Mouse (Mus musculus): Measurements from ENCODE around the gene Ipo8. TPM values are rescaled to one million over a fixed set of nuclear protein-coding genes. Genes with fewer than 3 reads are reported as not detected.

Ipo8 gene
- total RNA-seq, 4 experiments from 2014 or later, result 50.7 to 66.3 (median 58.2) TPM

- no peak for DNase-seq
Measured at GRCm38 (mm10) chr6:148756535-148756934, 74.7 kb downstream of the Ipo8 start.

GRCm38 (mm10) chr6:148751400-148751799 is 79.9 kb downstream of the Ipo8 start:
- no peak for DNase-seq

- no peak for DNase-seq
Measured at GRCm38 (mm10) chr6:148750183-148750582, 81.1 kb downstream of the Ipo8 start.

- DNase-seq, result no peak
Measured at GRCm38 (mm10) chr6:148740521-148741226, 90.6 kb downstream of the Ipo8 start.

- DNase-seq, result no peak
Measured at GRCm38 (mm10) chr6:148736390-148736789, 94.9 kb downstream of the Ipo8 start.

- no peak for DNase-seq
Measured at GRCm38 (mm10) chr6:148734012-148734411, 97.3 kb downstream of the Ipo8 start.

- no peak for DNase-seq
Measured at GRCm38 (mm10) chr6:148732920-148733319, 98.3 kb downstream of the Ipo8 start.

- DNase-seq, result no peak
Measured at GRCm38 (mm10) chr6:148728571-148728970, 102.7 kb downstream of the Ipo8 start.

GRCm38 (mm10) chr6:148727871-148728524 is 103.3 kb downstream of the Ipo8 start:
- peak; percentile 25 for DNase-seq

- no peak for DNase-seq
Measured at GRCm38 (mm10) chr6:148724453-148724852, 106.8 kb downstream of the Ipo8 start.

Other genes starting within 250 kb of the Ipo8 start
- 10 to 100 TPM; 14.3 to 23.6 (median 16.8) TPM for gene Caprin2, start 64.8 kb upstream of the Ipo8 start, total RNA-seq (2022)
- 10 to 100 TPM; 15.5 to 50.0 (median 31.4) TPM for gene Sinhcaf, start 115.0 kb upstream of the Ipo8 start, total RNA-seq (2022)

Measured in adrenal gland, adult 8-10 months (tissue).